Mouse (Mus musculus): ENCODE measurements at regions not wholly inside any gene's neighbourhood (a gene's known extent, or its start where the extent isn't known, plus 50 kb on each side); places are given as distances from the start of the nearest gene placed in this dataset.

DNA sequence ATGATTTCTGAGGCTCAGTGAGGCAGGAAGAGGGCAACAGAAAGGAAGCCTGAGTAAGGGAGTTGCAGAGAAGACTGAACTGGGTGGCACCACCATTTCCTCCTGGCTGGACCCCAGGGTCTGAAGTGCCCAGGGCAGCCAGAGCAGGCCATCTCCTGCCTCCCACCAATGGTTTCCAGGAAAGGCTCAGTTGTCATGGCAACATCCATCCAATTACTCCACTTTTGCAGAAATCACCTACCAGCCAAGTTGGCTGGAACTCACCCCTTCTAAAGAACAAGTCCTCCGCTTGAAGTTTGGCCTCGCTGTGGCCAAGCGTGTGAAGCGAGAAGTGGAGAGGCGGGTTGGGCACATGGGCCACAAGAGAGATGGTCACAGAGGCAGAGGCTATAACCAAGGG, 67.8 kb downstream of the Gm11733 start:
- TF ChIP-seq CTCF (IDR thresholded peaks at IDR 0.05; ENCODE audit: low read depth, low read length), result no peak
- no peak for TF ChIP-seq POLR2A (IDR thresholded peaks at IDR 0.05; ENCODE audit: extremely low read depth, insufficient read depth, low read length)
- Histone ChIP-seq H3K27ac (replicated peaks; ENCODE audit: insufficient read depth, low read depth, low read length) (no peak overlapping the region), H3K27me3 (ENCODE audit: control insufficient read depth, insufficient read depth, low read length) (no peaks in the 10 kb centered on the region), H3K9ac (ENCODE audit: low read depth, low read length) (no peak overlapping the region), H3K4me3 (ENCODE audit: insufficient read depth, low read depth, low read length) (no peak overlapping the region), H3K36me3 (ENCODE audit: control insufficient read depth, insufficient read depth, low read length) (no peaks in the 10 kb centered on the region), H3K4me1 (ENCODE audit: control insufficient read depth, insufficient read depth, low read length) (no peaks in the 10 kb centered on the region), H3K79me2 (ENCODE audit: control insufficient read depth, insufficient read depth, low read length) (no peaks in the 10 kb centered on the region)
- 97% methylated on average over 5 of the region's 5 CpGs for WGBS
- no peak for DNase-seq (ENCODE audit: extremely low read depth, low read depth, low spot score)

DNA sequence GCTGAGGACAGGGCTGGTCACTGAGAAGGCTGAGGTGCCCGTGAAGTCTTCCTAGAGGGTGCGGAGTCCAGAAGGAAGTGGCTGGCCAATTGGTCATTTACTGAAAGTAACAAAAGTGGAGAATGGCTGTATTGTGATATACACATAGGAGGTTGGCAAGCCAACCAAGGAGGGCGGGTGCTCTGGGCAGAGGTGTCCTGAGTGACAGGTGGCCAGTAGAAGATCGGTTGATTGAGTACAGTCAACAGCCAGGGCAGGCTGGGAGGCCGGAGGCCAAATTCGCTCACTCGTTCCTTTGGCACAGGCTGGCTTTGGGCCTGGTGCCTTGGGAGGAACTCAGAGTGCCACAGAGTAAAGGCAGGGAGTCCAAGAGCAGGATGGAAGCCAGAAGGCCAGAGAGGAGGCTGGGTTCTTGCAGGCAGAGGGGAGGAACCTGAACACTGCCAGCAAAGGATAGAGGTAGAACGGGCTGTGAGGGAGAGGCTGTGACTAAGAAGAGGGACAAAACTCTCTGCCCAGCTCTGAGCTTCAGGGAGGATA, 68.3 kb downstream of the Gm11733 start:
- Histone ChIP-seq H3K27me3 (ENCODE audit: control insufficient read depth, insufficient read depth, low read length) (no peaks in the 10 kb centered on the region), H3K79me2 (ENCODE audit: control insufficient read depth, insufficient read depth, low read length) (no peaks in the 10 kb centered on the region), H3K4me1 (ENCODE audit: control insufficient read depth, insufficient read depth, low read length) (no peaks in the 10 kb centered on the region), H3K4me3 (ENCODE audit: insufficient read depth, low read depth, low read length) (no peak overlapping the region), H3K9ac (ENCODE audit: low read depth, low read length) (no peak overlapping the region), H3K36me3 (ENCODE audit: control insufficient read depth, insufficient read depth, low read length) (no peaks in the 10 kb centered on the region), H3K27ac (replicated peaks; ENCODE audit: insufficient read depth, low read depth, low read length) (no peak overlapping the region)
- no peak for DNase-seq (ENCODE audit: extremely low read depth, low read depth, low spot score)
- no peak for TF ChIP-seq CTCF (IDR thresholded peaks at IDR 0.05; ENCODE audit: low read depth, low read length)
- TF ChIP-seq POLR2A (IDR thresholded peaks at IDR 0.05; ENCODE audit: extremely low read depth, insufficient read depth, low read length), result no peak
- 80% methylated on average over 8 of the region's 8 CpGs for WGBS

DNA sequence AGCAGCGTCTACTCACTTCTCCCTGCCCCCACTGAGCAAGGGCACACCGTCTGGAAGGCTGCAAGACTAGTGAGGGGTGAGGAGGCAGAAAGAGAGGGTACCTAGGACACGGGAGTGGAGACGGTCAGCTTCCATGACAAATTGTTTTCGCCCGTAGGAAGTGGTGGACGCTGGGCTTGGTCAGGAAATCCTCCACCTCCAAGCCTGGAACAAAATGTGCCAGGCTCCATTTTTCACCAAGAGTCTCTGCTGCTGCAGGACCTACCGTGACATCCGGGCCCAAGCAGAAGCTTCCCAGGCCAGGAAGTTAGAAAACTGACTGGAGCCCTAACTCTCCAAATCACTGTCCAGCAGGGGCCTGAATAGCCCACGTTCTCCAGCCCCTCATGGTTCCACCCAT, 69.9 kb downstream of the Gm11733 start:
- Histone ChIP-seq H3K4me1 (ENCODE audit: control insufficient read depth, insufficient read depth, low read length) (no peaks in the 10 kb centered on the region), H3K27me3 (ENCODE audit: control insufficient read depth, insufficient read depth, low read length) (no peaks in the 10 kb centered on the region), H3K79me2 (ENCODE audit: control insufficient read depth, insufficient read depth, low read length) (no peaks in the 10 kb centered on the region), H3K9ac (ENCODE audit: low read depth, low read length) (no peak overlapping the region), H3K27ac (replicated peaks; ENCODE audit: insufficient read depth, low read depth, low read length) (no peak overlapping the region), H3K36me3 (ENCODE audit: control insufficient read depth, insufficient read depth, low read length) (no peaks in the 10 kb centered on the region), H3K4me3 (ENCODE audit: insufficient read depth, low read depth, low read length) (no peak overlapping the region)
- 72% methylated on average over 10 of the region's 10 CpGs for WGBS
- no peak for DNase-seq (ENCODE audit: extremely low read depth, low read depth, low spot score)
- TF ChIP-seq CTCF (IDR thresholded peaks at IDR 0.05; ENCODE audit: low read depth, low read length) (no peak), POLR2A (IDR thresholded peaks at IDR 0.05; ENCODE audit: extremely low read depth, insufficient read depth, low read length) (no peak)

DNA sequence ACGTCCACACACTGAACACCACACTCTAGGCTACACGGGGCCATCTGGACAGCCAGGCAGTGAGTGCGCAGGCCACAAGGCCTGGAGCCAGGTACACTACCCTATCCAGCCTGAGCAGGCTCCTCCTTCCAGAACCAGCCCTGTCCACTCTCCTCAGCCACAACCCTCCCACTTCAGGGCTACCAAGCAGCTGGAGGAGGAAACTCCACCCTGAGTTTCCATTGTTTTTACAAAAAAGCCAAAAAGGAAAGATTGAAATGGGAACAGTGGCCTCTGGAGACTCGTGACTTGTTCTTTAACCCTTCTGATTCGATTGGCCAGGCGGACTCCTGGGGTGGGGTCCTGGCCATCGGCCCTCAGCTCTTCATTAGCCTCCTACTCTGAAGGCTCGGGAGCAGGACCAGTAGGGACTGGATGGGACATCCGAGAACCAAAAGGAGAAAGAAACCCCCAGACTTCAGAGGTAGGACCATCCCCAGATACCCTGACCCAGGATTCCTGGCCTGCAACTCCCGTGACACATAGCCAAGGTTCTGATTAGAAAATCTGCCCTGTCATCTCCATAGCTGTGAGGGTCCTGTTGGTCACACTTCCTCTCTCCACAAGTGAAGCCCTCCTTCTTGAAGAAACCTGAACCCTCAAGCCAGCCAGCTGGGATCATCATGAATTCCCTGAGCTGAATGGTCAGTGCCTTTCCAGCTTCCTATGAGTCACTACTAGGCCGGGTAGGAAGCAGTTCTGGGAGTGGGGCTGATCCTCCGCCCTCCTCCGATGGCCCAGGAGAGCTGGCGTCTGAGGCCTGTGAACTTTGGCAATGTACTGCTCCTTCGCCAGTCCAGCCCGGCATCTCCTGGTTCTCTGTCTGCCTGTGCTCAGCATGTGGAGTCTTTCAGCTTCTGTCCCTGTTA, 73.6 kb downstream of the Gm11733 start:
- Histone ChIP-seq H3K4me1 (ENCODE audit: control insufficient read depth, insufficient read depth, low read length) (no peaks in the 10 kb centered on the region), H3K27me3 (ENCODE audit: control insufficient read depth, insufficient read depth, low read length) (no peaks in the 10 kb centered on the region), H3K36me3 (ENCODE audit: control insufficient read depth, insufficient read depth, low read length) (no peaks in the 10 kb centered on the region), H3K9ac (ENCODE audit: low read depth, low read length) (no peak overlapping the region), H3K27ac (replicated peaks; ENCODE audit: insufficient read depth, low read depth, low read length) (no peak overlapping the region), H3K4me3 (ENCODE audit: insufficient read depth, low read depth, low read length) (no peak overlapping the region), H3K79me2 (ENCODE audit: control insufficient read depth, insufficient read depth, low read length) (no peaks in the 10 kb centered on the region)
- no peak for TF ChIP-seq CTCF (IDR thresholded peaks at IDR 0.05; ENCODE audit: low read depth, low read length)
- TF ChIP-seq POLR2A (IDR thresholded peaks at IDR 0.05; ENCODE audit: extremely low read depth, insufficient read depth, low read length), result no peak
- WGBS, result 85% methylated on average over 16 of the region's 16 CpGs
- DNase-seq (ENCODE audit: extremely low read depth, low read depth, low spot score), result no peak

DNA sequence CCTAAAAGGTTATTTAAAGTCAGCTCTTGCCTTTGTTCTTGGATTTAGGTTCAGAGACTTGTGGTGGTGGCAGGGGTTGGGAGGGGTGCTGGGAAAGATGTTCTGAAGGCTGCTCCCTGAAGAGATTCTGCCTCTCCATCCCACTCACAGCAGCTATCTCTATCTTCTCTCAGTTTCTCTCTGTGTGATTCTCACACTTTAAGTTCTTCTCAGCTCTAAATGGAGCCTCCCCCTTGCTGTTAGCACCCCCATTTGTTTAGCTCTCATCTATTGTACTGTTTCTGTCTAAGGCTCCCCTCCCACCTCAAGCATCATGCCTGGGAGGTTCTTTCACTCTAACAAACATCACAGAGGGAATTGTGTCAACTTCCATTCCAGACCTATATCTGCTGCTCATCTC, 75.7 kb downstream of the Gm11733 start:
- Histone ChIP-seq H3K9ac (ENCODE audit: low read depth, low read length) (no peak overlapping the region), H3K27ac (replicated peaks; ENCODE audit: insufficient read depth, low read depth, low read length) (no peak overlapping the region), H3K4me1 (ENCODE audit: control insufficient read depth, insufficient read depth, low read length) (no peaks in the 10 kb centered on the region), H3K27me3 (ENCODE audit: control insufficient read depth, insufficient read depth, low read length) (no peaks in the 10 kb centered on the region), H3K4me3 (ENCODE audit: insufficient read depth, low read depth, low read length) (no peak overlapping the region), H3K36me3 (ENCODE audit: control insufficient read depth, insufficient read depth, low read length) (no peaks in the 10 kb centered on the region), H3K79me2 (ENCODE audit: control insufficient read depth, insufficient read depth, low read length) (no peaks in the 10 kb centered on the region)
- TF ChIP-seq POLR2A (IDR thresholded peaks at IDR 0.05; ENCODE audit: extremely low read depth, insufficient read depth, low read length), result no peak
- TF ChIP-seq CTCF (IDR thresholded peaks at IDR 0.05; ENCODE audit: low read depth, low read length), result no peak
- no peak for DNase-seq (ENCODE audit: extremely low read depth, low read depth, low spot score)
